Comparison of ENCODE assay signal across 8 mouse cellular contexts in genomic region chr13:62785199-62786134, GRCm38 (mm10). TPM values are rescaled to one million over a fixed set of nuclear protein-coding genes. Genes with fewer than 3 reads are reported as not detected.
DNase-seq lines count a peak whose midpoint lies in the region; ATAC-seq and TF ChIP-seq lines count a peak whose summit lies in the region.
"Not testable (repeated sequence)": the region's sequence is repeated elsewhere in the genome, so short reads cannot be mapped to it uniquely, and the experiment has no call there.

Gene Gm5141, minus strand, starts transcription at chr13:62785808.

- TF ChIP-seq CTCF in brain, embryonic 14.5 days (IDR thresholded peaks at IDR 0.05; ENCODE audit: borderline replicate concordance, extremely low read depth, insufficient read depth, insufficient read length): not testable (repeated sequence)

- not testable (repeated sequence) for H3K9me3 ChIP-seq in erythroblast, embryonic 14.5 days (ENCODE audit: control insufficient read depth, low read length); heart, embryonic 13.5 days; kidney, embryonic 16.5 days (ENCODE audit: low read length); limb, embryonic 15.5 days; midbrain, embryonic 16.5 days (replicated peaks; ENCODE audit: control insufficient read depth, low read length, poor library complexity, severe bottlenecking)

- H3K27me3 ChIP-seq in erythroblast, embryonic 14.5 days (ENCODE audit: control insufficient read depth); heart, embryonic 13.5 days (replicated peaks); kidney, embryonic 16.5 days (ENCODE audit: insufficient read depth, low read length); limb, embryonic 15.5 days; midbrain, embryonic 16.5 days (ENCODE audit: control insufficient read depth, insufficient read depth, low read depth, low read length): not testable (repeated sequence)

- not testable (repeated sequence) for TF ChIP-seq POLR2A in brain, embryonic 14.5 days (IDR thresholded peaks at IDR 0.05; ENCODE audit: borderline replicate concordance, extremely low read depth, insufficient read depth, insufficient read length, poor library complexity, severe bottlenecking)

- H3K27ac ChIP-seq in heart, embryonic 13.5 days (replicated peaks); kidney, embryonic 16.5 days (ENCODE audit: low read length); limb, embryonic 15.5 days: not testable (repeated sequence)
- 0 out of 2 replicates have a peak within 1 kb of the TSS, but pooled peaks have one; percentile 50 for H3K27ac ChIP-seq in midbrain, embryonic 16.5 days (ENCODE audit: low read length)

- H3K4me2 ChIP-seq in heart, embryonic 13.5 days: peak within 1 kb of the TSS; percentile 83
- peak within 1 kb of the TSS; percentile 73 for H3K4me2 ChIP-seq in kidney, embryonic 16.5 days (replicated peaks; ENCODE audit: low read depth, low read length)
- H3K4me2 ChIP-seq in limb, embryonic 15.5 days: peak within 1 kb of the TSS; percentile 64
- peak within 1 kb of the TSS; percentile 83 for H3K4me2 ChIP-seq in midbrain, embryonic 16.5 days (ENCODE audit: low read length)

- H3K4me1 ChIP-seq in erythroblast, embryonic 14.5 days (ENCODE audit: control insufficient read depth): peaks cover 11% of the 10 kb centered on the region
- not testable (repeated sequence) for H3K4me1 ChIP-seq in heart, embryonic 13.5 days; kidney, embryonic 16.5 days (ENCODE audit: insufficient read depth, low read length); limb, embryonic 15.5 days; midbrain, embryonic 16.5 days (ENCODE audit: control insufficient read depth, insufficient read depth, low read length)

- 4% methylated on average over 23 of the region's 23 CpGs for WGBS in heart, embryonic 13.5 days
- WGBS in kidney, embryonic 16.5 days: 5% methylated on average over 18 of the region's 23 CpGs
- WGBS in limb, embryonic 15.5 days: 4% methylated on average over 23 of the region's 23 CpGs
- 5% methylated on average over 20 of the region's 23 CpGs for WGBS in midbrain, embryonic 16.5 days

- DNase-seq in B cell, adult 2 months: peak; percentile 41 to 51
- DNase-seq in brain, embryonic 14.5 days (ENCODE audit: low read depth): peak; percentile 76
- peak; percentile 23 to 35 for DNase-seq in spleen, postnatal 10 days (ENCODE audit: low spot score in 2 of 2)

- ATAC-seq in heart, embryonic 13.5 days (ENCODE audit: extremely low read depth, insufficient number of reproducible peaks, low FRiP score, low TSS enrichment): peak; percentile 74; the same call in 1 of the 2 replicates
- peak; percentile 100 for ATAC-seq in kidney, embryonic 16.5 days (ENCODE audit: low FRiP score, low TSS enrichment)
- ATAC-seq in limb, embryonic 15.5 days (ENCODE audit: insufficient number of reproducible peaks, low FRiP score, low TSS enrichment, low read depth): peak; percentile 82; the same call in 1 of the 2 replicates
- peak; percentile 100 for ATAC-seq in midbrain, embryonic 16.5 days

- H3K9ac ChIP-seq in heart, embryonic 13.5 days: peak within 1 kb of the TSS; percentile 82
- H3K9ac ChIP-seq in kidney, embryonic 16.5 days (replicated peaks; ENCODE audit: low read length): peak within 1 kb of the TSS; percentile 64
- peak within 1 kb of the TSS; percentile 35 for H3K9ac ChIP-seq in limb, embryonic 15.5 days
- peak within 1 kb of the TSS; percentile 70 for H3K9ac ChIP-seq in midbrain, embryonic 16.5 days (ENCODE audit: low read depth, low read length)

- H3K4me3 ChIP-seq in erythroblast, embryonic 14.5 days (replicated peaks): peak within 1 kb of the TSS; percentile 61
- H3K4me3 ChIP-seq in heart, embryonic 13.5 days: peak within 1 kb of the TSS; percentile 66
- H3K4me3 ChIP-seq in kidney, embryonic 16.5 days (ENCODE audit: low read length): peak within 1 kb of the TSS; percentile 58
- peak within 1 kb of the TSS; percentile 52 for H3K4me3 ChIP-seq in limb, embryonic 15.5 days
- peak within 1 kb of the TSS; percentile 54 for H3K4me3 ChIP-seq in midbrain, embryonic 16.5 days (ENCODE audit: low read depth, low read length)

- H3K36me3 ChIP-seq in erythroblast, embryonic 14.5 days (ENCODE audit: control insufficient read depth); midbrain, embryonic 16.5 days (ENCODE audit: control insufficient read depth, insufficient read depth, low read length): not testable (repeated sequence)
- H3K36me3 ChIP-seq in heart, embryonic 13.5 days: peaks cover 14% of the 10 kb centered on the region
- peaks cover 13% of the 10 kb centered on the region for H3K36me3 ChIP-seq in kidney, embryonic 16.5 days (ENCODE audit: insufficient read depth, low read length)
- H3K36me3 ChIP-seq in limb, embryonic 15.5 days: peaks cover 10% of the 10 kb centered on the region

RNA-seq across cellular contexts. Expression of gene Gm5141, which starts in this region (rescaled TPM):
- 3.8 and 4.3 TPM in 2 replicates for polyA plus RNA-seq in brain, embryonic 14.5 days (2012; rRNA removed)
- not detected in 2 replicates for polyA plus RNA-seq in erythroblast, embryonic 14.5 days (2012)
- polyA plus RNA-seq in heart, embryonic 13.5 days (2015; fragmentation: Nextera tagmentation; extraction: Ambion mirVana): 5.7 and 7.0 TPM in 2 replicates
- 10.2 and 10.5 TPM in 2 replicates for polyA plus RNA-seq in kidney, embryonic 16.5 days (2015; fragmentation: Nextera tagmentation; extraction: Ambion mirVana)
- 9.7 and 13.3 TPM in 2 replicates for polyA plus RNA-seq in limb, embryonic 15.5 days (2015; fragmentation: Nextera tagmentation; extraction: Ambion mirVana)
- polyA plus RNA-seq in midbrain, embryonic 16.5 days (2015; fragmentation: Nextera tagmentation; extraction: Ambion mirVana): 10.3 and 12.7 TPM in 2 replicates
